Mouse (Mus musculus): ENCODE results near the gene Gnai3.

Gene Gnai3

DNA sequence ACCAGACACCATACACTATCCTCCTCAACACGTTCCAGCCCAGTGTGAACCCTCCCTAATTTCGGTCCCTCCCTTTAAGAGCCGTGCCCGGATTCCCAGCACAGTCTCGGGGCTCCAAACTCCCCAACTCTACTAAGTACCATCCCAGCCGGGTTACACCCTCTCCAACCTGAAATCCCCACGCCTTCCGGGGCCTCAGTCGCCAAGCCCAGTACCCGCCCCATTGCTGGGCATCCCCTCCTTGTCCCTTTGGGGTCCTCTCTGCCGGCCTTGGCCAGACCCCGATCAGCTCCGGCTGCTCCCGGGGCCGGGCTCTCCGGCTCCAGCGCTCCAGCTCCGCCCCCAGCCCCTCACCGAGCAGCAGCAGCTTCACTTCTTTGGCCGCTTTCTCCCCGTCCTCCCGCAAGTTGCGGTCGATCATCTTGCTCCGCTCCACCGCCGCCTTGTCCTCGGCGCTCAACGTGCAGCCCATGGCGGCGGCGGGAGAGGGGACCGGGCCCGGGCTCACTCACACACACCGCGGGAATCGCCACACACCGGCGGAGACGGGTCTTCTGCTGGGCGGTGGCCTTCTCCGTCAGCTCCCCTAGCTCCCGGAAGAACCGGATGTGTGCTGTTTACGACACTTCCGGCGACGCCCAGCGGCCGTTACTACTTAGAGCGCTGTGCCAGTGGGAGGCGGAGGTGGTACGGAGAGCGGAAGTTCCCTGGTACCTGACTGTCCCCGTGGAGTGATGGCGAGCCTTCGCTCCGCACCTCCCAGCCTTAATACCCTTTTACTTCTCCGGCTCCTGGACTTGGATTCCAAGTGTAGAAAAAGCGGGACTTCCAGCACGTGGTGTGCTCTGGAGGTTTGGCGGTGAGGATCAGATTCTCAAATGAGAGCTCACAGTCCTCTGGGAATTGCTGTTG is at the start of gene Gnai3:
Gene Gnai3, minus strand, starts transcription at position 613 of the 912 bp plus-strand sequence.
- peak; percentile 79 for DNase-seq (ENCODE audit: low read depth)

DNA sequence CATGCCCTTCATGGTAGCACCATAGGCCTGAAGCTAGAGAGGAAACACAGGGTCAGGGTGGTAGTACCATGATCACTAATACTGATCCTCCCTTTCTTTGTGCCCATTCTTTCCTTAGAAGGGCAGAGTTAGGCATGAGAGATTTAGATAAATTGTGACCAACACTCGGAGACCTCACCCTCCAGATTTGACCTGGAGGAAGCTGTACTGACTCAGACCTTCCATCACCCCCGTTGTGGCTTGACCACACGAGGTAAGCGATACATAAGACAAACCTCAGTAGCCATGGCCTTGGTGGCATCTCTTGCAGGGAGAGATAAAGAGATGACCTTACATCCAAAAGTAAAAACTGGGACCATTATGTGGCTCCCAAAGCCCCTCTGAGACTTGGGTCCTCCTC is 49.3 kb upstream of the Gnai3 start:
- DNase-seq (ENCODE audit: low read depth) = no peak

DNA sequence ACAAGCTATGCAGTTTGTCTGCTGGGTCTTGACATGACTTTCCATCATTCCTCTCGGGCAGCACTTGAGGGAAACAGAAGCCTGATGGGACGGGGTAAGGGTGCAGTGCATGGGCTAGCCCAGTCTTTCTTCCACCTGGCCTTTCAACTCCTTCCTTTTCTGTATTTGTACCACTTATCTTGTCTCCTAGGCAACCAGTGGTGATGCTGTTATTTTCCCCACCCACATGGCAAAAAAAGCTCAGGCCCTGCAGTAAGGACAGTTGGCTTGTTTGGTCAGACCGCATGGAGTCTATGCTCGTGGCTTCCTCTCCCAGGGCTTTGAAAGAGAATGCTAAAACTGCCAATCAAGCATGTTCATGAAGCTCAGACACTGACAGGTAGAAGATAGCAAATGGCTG is 47.7 kb upstream of the Gnai3 start:
- no peak for DNase-seq (ENCODE audit: low read depth)

DNA sequence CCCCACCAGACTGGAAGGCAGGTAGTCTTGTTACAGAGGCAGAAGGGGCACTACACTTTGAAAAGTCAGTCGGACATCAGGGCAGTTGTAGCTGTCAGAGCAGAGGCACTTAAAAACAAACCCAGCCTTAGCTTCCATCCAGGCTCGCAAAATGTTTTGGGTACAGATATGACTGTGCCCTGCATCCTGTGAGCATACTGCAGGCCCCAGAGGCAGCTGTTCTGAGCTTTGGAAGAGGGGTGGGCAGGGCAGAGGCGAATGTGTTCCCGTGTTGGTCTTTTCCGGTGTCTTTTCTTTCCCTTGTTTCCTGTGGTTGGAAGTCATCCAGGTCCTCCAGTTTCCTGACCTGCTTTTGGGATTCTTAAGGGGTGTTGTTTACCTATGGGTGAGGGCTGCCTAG is 44.0 kb upstream of the Gnai3 start:
- no peak for DNase-seq (ENCODE audit: low read depth)

DNA sequence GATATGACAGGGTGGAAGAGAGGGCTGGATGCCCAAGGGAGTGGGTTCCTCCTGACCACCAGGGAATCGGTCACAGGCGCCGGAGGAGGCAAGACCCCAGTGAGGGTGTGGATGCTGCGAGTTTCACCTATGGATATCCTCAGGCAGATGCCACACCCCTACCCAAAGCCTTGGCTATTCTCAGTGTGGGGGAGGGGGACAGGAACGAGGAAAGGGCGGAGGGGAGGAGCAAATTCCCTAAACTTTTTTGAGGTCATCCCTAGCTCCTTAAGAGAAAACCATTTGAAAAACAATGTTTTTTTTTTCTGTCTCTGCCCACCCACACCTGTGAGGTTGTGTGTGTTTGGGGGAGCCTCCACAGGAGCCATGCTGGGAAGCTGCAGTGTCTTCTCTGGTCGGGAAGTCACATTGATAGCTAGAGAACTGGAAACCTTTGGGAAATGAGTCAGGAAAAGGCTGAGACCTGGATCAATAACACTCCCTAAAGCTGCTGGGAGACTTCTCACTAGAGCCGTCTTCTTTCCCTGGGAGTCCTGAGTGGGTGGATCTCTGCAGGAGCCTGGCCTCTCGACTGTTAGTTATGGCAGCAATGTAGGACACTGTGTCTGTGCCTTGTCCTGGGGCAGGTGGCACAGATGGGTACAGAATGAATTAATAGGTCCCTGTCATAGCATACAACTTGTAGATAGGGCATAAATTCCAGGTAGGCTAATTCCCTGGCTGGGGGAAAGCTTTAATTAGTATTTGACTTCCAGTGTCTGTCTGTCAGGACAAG is 43.0 kb upstream of the Gnai3 start:
- DNase-seq (ENCODE audit: low read depth) = no peak

DNA sequence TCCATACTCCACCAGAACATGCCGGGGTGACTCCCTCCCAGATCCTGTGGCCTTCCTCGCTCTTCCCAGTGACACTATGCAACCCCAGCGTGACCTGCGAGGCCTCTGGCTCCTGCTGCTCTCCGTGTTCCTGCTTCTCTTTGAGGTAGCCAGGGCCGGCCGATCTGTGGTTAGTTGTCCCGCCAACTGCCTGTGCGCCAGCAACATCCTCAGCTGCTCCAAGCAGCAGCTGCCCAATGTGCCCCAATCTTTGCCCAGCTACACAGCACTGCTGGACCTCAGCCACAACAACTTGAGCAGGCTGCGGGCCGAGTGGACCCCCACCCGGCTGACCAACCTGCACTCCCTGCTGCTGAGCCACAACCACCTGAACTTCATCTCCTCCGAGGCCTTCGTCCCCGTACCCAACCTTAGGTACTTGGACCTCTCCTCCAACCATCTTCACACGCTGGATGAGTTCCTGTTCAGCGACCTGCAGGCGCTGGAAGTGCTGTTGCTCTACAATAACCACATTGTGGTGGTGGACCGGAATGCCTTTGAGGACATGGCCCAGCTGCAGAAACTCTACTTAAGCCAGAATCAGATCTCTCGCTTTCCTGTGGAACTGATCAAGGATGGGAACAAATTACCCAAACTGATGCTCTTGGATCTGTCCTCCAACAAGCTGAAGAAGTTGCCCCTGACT is 41.3 kb upstream of the Gnai3 start:
- DNase-seq (ENCODE audit: low read depth) = no peak

DNA sequence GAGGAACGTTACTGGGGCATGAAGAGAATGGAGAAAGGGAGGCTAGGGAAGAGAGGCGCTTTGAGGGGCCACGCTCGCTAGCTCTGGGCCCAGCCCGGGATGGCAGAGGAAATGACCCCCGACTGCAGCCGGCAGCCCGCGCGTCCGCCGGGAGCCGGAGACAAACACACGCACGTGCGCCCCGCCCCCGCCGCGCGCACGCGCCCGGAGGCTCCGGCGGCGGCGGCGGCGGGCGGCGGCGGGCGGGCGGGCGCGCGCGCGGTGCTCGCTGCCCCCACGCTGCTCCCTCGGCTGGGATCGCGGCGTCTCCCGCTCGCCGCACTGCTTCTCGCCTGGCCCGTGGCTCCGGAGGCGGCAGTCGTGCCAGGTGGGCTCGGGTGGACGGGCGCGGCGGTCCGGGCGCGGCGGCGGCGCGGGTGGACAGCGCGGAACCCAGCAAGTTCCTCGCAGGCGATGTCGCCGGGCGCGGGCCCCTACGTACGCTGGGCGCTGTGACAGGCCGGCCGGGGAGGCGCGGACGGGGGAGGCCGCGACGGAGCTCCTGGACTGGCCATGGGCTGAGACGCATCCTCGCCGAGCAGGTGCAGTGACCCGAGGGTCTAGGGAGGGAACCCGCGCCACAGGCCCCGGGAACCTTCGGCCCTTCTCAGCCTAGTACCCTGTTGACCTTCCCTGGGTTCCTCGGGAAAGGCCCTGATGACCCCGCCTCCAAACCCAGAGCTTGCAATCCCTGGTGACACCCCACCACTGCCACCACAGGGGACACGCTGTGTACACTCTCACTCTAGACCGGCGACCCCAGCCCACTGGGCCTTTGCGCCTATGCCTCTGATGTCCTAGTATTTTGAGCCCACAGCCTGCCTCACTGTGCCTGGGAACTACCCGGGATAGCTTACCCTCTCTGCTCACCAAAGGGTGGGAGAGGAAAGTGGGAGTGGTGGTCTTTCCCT is 40.4 kb upstream of the Gnai3 start, which contains the start of gene Amigo1:
Gene Amigo1, plus strand, starts transcription at position 238 of the 950 bp plus-strand sequence.
- DNase-seq (ENCODE audit: low read depth) = no peak

DNA sequence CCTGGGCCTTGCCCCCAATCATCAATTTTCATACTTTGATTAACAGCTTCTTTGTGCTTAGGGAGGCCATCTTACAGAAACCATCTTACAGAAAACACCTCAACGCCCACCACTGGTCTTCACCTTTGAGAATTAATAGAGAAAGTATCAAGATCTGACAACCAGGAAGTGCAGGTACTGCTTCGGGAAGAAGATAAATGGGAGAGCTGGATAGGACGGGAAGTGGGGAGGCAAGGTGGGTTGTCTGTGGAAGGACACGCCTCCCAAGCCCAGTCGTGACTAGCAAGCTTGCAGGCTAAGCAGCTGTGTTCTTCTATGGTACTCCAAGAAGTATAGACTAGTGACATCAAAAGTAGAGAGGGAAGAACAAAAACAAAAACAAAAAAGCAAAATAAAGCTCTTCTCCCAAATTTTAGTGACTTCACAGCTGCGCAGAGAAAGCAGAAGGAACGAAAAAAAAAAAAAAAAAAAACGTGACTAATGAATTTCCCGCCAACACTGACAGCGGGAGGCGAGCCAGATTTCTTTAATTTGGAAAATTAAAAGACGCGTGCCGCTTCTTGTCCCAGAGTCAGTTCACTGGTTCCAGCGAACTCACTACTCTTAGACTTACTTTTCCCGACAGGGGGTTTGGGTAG is 39.6 kb upstream of the Gnai3 start:
- DNase-seq (ENCODE audit: low read depth) = no peak

DNA sequence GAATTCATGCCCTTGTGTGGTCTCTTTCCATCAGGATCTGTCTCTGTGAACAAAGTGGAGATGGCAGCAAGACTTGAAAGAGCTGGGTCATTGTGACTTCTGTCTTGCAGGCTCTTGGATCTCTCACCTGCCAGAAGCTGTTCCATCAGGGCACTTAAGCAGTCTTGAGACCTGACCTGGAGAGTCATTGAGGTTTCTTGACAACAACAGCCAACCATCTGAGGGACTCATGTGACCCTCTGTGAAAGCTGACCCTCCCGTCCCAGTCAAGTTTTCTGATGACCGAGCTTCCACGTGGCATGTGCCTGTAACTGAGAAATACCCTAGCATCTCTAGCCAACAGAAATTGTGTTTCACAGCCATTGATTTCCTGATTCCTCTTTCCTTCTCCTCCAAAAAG is 38.8 kb upstream of the Gnai3 start:
- DNase-seq (ENCODE audit: low read depth) = no peak

DNA sequence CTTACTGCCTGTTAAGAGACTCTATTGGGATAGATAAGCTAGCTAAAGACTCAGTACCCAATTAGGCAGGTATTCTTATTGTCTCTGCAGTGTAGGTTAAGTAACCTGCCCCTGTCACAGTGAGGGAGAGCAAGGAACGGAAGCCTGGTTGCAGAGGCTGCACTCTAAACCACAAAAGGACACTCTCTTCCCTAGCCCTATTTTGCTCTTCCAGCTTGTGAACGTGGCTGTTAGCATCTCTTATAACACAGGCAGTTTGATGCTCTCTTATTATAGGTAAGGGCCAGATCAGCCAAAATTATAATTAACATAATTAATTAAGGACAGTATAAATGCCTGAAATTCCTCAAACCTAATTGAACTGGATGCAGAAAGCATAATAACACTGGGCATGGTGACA is 34.6 kb upstream of the Gnai3 start:
- DNase-seq (ENCODE audit: low read depth) = no peak

DNA sequence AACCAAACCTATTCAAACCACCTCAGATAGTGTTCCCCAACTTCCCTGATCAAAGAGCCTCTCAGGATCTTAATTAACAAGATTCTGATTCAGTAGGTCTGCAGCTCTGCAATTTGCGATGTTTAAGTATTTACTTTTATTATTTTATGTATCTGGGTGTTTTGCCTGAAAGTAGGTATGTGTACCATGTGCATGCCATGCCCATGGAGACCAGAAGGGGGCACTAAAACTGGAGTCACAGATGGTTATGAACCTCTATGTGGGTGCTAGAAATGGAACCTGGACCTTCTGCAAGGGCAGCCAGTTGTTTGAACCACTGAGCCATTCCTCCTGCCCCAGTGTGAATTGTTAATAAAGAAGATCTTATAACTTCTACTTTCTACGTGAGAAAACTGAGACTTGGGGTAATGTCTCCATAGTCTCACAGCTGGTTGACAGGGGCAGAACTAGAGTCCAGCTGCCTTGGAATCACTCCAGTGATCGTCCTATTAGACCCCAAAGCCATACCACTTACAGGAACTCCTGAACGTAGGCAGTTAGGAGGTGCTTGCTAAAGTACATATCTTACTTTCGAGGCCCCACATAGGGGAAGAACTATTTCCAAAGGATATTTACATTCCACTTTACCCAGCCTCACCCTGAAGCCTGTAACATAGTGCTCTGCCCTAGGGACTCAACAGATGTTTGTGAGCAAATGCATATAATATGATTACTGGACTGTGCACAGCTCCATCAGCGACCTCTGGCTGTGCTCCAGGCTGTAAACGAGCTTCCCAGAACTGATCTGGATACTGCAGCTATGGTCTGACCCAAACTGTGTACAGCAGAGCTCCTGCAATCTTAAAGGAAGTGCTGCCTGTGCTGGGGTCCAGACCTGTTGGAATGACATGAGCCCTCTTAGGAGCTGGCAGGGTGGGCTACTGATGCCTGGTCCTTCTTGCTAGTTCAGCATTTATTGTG is 33.1 kb upstream of the Gnai3 start:
- DNase-seq (ENCODE audit: low read depth) = no peak

DNA sequence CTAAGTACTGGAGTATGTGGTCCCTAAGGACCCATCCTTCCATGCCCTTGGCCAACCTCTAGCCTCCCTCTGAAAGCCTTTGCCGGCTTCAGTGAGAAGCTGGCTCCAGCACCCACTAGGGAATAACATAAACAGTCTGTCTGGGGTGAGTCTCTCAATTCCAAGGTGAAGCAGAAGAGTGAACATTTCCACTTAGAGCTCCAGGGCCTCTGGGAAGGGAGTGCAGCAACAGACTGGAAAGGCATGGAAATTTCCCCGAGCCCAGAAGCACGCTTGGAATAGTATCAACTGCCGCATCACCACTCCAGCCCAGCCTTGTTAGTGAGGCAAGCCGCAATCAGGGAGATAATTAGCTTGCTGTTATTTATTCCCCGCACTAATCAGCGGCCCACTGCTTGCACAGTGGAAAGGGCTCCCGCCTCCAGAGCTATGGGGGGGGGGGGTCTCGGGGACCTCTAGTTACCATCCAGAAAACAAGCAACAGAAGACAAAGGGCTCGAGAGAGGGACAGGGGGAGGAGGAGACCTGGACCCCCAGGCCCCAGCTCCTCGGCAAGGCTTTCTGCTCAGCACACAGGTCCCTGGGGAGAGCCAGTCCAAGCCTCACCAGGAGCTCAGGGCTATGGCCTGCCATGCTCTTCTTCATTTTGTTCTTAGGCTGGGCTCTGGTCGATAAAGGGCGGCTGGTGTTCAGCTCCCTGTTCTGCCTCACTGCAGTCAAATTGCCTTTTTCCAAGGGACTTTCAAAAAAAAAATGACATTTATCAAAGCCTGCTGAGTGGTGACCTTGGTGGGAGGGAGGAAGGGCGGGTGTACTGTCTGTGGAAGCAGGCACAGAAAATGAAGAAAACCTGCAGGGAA is 29.0 kb upstream of the Gnai3 start:
- DNase-seq (ENCODE audit: low read depth) = no peak

DNA sequence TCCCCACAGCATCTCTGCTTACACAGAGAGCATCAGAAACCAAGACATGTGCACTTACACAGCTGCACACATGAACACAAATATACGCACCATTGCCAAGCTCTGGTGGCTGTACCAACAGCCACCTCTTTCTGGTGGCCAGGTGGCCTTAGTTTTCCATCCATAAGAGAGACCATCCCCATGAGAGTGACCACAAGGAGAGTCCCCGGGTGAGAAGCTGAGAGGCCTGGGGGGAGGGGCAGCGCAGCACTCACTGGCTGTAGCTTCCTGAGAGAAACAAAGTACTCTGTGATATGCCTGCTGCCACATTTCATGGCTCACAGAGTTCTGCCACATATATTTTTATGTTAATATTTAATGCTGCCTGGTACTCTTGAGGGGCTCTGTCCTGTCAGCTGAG is 23.3 kb upstream of the Gnai3 start:
- no peak for DNase-seq (ENCODE audit: low read depth)

DNA sequence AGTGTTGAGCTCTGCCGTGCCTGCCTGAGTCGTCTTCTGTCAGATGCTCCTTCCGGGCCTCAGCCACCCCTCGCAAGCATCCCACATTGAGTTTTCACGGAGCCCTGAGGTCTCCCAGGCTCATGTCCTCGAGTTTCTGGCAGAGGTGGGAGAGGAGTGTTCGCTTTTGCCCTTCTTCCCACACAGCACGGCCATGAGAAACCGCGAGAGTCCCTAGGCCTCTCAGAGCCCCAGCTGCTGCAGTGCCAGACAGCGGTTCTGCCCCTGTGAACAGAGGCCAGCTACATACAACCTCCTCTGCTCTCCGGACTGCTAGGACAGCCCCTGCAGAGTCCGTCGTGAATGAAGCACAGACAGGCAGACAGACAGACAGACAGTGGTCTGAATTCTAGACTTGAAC is 21.6 kb upstream of the Gnai3 start:
- no peak for DNase-seq (ENCODE audit: low read depth)

DNA sequence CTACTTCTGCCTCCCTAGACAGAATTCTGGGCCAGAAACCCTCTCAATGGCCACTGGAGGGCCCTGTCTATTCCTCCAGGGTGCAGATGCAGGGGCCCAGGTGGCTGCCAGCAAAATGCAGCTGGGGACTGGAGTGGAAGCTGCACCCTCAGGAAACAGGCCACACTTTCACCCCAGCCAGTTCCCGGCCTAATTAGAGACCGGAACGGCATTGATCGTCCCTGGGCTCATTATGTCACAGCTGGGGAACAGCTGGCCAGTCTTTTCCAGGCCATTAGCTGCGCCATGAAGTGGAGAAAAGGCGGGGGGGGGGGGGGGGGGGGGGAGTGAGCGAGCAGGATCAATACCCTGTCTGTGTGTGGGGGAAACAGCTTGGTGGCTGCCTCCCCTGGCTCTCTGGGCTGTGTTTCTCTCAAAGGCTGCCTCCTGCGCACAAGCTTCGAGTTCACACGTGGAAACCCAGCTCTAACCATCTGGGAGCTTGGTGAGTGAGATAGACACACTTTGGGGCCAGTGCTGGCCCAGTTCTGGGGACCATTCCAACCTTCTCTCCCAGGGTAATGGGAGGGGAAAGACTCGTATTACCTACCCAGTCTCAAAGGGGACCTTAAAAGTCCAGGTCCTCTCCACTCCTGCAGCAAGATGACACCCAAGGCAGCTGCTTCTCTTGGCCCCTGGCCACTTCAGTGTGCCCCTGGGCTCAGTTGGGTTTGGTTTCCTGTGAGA is 20.7 kb upstream of the Gnai3 start:
- no peak for DNase-seq (ENCODE audit: low read depth)

DNA sequence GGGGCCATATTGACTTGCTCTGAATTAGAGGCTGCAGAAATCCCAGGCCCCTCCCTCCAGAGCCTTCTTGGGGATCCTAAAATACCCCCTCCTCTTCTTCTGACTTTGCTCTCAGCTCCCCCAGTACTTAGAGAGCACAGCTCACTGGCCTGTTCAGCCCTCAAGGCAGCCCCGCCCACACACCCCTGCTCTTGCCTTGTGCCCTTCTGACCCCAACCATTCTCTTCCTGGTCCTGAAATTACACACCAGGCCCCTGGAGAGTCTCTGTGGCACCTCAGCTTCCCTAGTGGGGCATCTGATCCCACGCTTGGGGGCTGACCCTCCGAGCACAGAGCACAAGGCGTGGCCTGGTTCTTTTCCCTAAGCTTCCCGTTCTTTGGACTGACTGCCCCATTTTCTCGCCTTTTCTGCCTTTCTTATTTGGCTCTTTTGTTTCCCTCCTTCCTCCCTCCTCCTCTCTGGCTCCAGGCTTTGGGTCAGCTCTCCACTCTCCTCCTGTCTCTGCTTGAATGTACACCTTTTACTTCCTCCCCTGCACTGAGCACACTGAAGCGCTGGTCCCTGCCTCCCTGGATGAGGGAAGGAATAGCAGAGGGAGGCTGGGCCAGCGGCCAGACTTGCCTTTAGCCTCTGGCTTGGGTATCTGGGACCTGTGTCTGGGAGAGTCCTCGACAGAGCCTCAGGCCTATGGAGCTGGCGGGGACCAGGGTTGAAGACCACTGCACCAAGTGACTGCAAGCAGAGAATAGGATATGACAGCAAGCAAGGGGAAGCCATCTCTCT is 19.8 kb upstream of the Gnai3 start:
- DNase-seq (ENCODE audit: low read depth) = no peak

DNA sequence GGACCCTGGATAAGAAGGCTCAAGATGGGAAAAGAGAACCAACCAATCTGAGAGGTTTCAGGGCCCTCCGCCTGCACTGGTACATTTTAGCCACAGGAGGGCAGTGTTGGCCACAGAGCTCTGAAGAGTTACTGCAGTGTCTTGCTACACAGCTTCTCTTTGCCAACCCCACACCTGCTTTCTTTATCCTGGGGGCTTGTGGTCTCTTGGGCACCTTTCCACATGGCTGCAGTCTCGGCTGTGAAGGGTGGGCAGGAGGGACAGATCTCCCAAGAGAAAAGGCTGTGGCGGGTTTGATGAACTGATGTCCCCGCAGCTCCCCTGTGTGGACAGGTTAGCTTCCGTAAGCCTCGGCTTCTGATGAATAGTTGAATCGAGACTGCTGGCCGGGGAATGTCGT is 18.9 kb upstream of the Gnai3 start:
- DNase-seq (ENCODE audit: low read depth) = no peak
